Mouse (Mus musculus) embryo, embryonic 10.5 days (tissue): Measurements from ENCODE around the gene Uxs1.

Experiments used
- DNase-seq: peaks from one replicate; pipeline ENCODE4 v3.0.0-alpha.2; 2015; ENCODE audit warnings: low spot score

Uxs1 gene

DNA sequence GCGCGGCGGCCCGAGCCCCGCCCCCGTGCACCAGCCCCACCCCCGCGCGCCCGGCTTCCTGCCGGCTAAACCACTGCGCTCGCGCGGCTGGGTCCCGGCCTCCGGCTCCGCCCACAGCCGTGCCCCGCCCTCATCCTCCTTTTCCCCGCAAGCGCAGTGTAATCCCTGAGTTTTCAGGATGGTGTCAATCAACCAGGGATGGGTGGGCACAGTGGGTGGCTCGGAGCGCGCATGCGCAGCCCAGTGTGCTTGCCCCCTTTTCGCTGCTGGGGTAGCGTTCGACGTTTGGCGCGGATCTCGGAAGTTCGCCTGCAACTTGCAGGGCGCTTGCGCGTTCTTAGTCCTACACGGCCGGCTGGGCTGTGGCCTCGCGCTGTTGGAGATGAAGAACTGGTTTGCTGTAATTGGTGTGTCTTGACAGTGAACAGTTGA is at the start of gene Uxs1:
Gene Uxs1 (minus strand): TSS at position 38 of the 432 bp plus-strand sequence.
- DNase-seq = peak; percentile 98

DNA sequence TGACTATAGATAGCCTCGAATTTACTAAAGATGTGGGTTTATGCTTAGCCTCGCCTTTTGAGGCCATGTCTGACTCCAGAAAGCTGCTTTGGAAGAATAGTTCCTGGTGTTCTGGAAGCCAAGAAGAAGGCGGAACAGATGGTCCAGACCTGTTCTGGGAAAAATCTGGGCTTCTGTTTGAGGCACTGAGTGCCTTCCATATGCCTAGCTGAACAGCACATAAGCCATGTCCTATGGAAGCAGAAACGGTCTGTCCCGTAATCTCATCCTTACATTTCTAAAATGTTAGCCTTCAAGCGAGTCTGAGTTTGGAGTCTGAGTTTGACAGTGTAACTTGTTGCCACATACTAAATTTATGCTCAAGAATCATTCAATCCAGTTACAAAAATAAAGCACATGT is 49.6 kb upstream of the Uxs1 start:
- no peak for DNase-seq

DNA sequence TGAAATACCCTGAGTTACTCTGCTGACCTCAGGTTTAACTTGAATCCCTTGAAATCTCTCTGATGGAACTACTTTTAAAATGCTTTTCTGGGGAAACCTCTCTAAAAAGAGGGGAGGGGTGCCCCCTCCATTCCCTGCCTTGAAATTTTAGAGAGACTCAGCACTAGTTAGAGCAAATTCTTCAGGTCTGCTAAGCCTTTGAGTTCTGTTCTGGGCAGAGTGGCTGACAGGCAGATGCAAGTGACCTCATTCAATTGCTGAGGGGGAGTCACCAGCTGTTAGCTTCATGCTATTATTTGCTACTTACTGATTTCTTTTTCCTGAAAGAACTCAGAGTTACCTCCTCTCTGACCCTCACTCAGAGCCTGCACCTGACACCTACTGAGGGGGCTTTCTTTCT is 43.5 kb upstream of the Uxs1 start:
- no peak for DNase-seq

DNA sequence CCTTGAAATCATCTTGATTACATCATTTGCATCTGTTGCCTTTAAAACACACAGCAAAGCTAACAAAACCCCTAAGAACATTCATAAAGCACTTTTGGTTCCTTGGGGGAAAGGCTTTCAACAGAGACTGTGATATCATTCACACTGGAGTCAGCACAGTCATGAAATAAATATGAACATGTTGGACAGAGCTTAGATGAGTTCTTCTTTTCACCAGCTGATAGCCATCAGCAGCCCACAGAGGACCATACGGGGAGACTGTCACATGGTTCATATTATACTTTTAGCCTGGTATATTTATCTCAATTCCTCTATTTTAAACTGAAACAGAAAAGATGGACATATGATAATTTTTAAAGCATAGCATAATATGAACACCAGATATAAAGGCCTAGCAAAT is 40.9 kb upstream of the Uxs1 start:
- DNase-seq = no peak

DNA sequence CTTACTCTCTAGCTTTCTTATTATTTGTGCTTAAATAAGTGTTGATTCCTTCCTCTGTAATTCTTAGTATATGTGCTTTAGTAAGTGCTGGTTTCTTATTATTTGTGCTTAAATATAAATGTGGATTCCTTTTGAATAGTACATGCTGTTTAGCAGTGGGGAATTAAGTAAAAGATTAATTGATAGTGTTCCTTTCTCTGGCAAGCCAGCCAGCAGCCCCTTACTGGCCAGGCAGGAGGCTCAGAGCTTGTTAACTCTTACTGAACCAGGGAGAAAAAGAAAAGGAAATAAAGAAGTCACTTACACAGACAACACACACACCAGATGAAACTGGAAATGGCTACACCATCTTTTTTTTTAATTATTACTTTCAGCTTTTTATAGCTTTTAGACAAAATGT is 37.2 kb upstream of the Uxs1 start:
- DNase-seq = no peak

DNA sequence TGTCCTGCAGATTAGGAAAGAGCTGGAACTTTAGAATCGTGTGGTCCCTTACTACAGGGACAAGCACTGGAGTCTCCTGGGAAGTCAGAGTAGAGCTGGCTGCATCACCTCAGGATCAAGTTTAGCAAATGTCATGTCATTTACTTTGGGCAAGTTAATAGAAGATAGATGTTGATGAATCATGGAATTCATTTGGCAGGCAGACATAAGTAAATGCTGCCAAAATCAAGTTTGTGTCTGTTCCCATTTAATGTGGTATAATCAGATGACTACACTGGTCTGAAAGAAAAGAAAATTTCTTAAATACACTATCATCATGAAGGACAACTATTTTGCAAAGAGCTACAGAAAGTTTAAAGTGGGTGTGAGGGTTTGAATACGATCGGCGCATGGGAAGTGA is 35.0 kb upstream of the Uxs1 start:
- DNase-seq = no peak

DNA sequence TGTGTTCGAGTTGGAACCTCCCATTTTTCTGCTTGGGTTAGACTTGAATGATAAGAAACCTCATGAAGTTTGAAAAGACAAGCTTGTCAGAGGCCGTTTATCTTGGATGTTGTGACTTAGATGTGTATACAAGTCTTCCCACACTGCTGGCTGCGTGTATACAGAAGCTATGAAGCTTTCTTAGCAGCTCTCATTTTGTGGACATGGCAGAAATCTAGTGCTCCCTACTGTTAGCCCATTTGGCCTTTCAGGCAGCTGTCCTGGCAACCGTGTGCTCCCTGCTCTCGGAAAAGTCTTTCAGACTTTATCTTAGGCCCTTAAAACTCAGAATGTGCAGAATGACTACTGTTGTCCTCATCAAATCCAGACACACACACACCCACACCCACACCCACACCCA is 31.4 kb upstream of the Uxs1 start:
- DNase-seq = no peak

DNA sequence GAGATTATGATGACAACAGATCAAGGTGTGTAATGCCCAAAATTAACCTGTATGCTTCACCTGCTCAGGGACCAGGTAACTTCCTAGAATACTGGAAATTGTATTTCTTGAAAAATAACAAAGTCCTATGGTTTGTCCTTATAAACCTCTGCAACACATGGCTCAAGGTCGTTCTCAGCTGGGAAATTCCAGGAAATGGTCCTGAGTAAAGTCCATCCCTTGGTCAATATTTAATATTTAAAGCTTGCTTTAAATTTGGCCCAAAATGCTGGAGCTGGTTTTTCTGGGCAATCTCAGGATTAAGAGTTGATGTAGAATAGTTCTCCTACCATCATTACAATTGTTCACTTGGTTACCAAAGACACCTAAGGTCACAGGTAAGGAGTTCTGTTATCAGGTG is 30.1 kb upstream of the Uxs1 start:
- no peak for DNase-seq

DNA sequence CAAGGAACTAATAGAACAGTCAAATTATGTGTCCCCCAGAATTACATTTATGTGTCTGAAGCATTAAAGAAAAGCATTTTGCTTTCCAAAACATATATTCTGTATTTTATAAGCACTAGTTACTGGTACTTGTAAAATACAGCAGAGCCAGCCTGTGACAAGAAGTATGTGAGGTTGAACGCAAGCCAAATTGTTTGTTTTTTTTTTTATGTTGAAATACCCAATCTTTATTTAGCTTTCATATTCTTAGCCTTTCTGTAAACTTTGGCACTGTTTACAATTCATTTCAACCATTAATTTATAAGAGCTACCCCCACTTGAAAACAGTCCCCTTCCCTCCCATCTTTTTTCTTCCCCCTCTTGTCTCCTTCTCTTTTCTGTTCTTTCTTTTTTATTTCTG is 28.0 kb upstream of the Uxs1 start:
- no peak for DNase-seq

DNA sequence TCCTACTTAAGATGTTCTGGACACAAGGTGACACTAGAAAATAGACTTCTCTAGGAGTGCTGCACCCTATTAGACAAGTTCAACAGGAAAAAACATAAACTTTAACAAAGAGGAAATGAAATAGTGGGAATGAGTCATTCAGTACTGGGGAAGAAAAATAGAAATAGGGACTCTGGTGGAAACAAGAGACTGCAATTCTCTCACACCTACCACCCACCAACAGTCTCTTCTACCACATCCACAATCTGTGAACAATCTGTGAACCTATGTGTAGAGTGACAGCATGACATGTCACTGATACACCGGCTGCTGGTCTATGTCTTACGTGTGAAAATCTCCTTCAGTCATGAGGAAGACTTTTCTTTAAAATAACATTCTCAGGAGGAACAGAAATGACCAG is 15.8 kb upstream of the Uxs1 start:
- no peak for DNase-seq

DNA sequence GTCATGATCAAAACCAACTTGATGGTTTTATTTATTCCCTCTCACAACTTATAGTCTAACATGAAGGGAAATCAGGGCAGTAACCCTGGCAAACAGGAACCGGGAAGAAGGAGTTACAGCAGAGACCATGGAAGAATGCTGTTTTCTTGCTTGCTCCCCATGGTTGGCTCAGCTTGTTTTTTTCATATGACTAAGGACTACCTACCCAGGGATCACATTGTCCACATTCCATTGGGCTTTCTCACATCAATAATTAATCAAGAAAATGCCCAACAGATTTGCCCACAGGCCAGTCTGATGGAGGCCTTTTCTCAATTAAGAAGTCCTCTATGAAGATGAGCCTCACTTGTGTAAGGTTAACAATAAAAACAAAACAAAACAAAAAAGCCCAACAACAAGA is 9.6 kb upstream of the Uxs1 start:
- no peak for DNase-seq

DNA sequence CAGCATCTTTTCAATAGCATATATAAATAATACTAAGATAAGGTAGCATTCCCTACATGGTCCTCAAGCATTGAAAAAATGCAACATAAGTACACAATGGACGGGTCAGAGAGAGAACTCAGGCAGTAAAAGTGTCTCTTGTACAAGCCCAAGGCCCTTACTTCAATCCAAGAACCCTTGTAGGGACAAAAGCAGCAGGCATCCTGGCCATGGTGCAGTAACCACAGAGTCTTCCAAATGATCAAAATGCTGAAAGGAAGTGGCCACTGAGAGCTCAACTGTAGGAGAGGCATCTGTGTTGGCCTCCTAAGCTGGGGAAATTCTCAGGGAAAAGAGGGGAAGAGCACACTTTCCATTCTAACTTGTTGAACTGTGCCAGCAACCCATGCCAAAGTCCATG is 2.5 kb upstream of the Uxs1 start:
- DNase-seq = no peak

DNA sequence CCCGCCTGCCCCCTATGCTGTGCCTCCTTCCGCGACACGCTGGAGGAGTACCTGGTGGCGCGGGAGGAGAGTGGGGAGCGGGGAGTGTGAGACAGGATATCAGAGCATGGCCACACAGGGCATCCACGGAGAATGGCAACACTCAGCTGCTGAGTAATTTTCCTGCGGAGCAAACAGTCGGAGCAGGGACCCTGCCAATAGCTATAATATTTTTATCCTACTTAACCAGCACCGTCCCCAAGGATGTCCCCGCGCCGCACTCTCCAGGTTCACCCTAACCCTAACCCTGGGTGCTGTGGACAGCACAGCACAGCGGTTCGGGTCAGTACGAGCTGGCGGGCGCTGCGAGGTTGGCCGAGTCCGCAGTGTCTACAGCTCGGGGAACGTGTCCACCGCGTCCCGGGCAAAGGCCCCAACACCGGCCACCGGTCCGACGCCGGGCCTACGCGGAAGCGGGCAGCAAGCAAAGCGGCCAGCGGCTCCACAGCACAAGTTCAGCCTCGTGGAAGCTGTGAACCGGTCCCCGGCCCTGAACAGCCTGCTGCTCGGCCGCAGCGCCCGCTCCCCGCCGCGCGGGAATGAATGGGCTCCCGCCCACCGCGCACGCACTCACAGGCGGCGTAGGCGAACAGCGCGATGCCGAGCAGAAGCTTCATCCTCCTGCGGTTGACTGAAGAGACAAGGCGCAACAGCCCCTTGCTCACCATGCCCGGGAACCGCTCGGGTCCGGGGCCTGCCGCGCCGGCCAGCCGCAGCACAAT is 418 bp downstream of the Uxs1 start:
- DNase-seq = peak; percentile 54

DNA sequence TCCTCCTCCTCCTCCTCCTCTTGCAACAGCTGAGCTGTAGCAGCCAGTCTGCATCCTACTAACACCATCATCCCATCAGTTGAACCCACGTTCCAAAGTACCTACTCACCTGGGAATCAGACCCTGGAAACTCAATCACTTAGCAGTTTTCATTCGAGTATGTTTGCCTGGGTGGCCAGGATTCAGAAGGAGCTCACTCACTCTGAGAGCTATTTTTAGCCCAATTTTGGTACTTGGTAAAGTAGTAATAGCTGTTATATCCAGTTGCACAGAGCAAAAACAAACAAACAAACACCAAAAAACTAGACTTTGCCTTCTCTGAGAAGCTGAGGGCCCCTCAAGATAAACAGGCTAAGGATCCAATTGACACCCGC is 985 bp downstream of the Uxs1 start:
- DNase-seq = no peak

DNA sequence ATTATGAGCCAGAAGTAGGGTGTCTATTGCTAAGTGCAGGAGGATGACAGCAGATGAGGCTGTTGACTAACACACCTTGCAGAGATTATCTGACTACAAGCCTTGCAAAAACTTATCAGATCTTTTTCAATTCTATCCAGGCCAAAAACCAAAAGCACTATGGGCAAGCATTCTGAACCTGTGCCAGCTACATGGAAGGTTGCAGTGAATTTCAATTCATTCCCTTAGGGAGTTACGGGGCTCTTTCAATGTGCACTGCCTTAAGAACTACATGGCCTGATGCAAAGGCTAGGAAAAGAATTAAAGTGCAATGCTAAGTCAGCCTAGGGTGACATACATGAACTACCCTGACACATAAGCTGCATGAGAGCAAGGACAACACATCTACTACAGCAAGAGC is 4.2 kb downstream of the Uxs1 start:
- no peak for DNase-seq

DNA sequence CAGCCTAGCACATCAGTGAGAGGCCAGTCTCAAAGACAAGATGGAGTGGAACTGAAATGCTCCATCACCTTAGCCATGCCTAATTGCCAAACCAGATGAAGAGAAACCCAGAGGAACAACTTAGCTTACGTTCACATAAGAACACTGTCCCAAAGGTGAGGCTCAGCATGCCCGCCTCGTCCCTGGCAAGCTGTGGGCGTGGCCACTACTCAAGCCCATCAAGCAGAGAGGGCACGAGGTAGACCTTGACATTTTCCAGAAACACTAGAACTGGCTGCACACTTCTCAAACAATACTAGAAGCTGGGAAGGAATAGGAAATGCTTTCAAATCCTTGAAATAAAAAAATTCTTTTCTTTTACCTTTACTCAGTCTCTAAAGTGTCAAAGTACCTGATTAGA is 5.0 kb downstream of the Uxs1 start:
- no peak for DNase-seq

DNA sequence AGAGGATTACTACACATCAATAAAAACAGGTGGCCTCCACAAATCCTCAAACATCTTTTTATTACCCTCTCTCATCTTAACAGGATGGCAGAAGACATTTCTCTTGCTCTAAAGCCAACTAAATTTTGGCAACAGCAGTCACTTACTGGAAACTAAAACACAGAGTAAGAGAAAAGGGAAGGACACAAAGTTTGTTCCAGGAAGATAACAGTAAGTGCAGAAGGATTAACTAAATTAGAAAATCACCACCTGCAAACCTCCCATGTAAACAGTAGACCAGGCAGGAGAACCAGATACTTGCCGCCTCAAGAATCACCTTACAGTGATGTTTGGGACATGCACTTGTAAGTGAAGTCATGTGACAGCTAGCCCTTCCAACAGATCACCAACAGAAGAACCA is 5.8 kb downstream of the Uxs1 start:
- no peak for DNase-seq

DNA sequence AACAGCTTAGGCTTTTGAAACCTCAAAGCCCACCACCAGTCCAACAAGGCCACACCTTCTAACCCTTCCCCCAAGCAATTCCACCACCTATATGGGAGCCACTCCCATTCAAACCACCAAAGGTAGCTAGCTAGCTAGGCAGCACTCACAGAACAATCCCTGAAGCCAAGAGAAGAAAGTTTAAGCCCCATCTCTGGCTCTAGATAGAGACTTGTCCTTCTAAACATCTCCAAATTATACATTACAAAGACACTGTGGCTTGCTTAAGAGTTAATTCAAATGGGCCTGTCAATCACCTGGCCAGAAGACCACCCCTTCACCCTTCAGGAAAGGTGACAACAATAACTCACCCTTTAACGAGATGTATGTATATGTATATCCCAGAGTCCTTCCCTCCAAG is 7.0 kb downstream of the Uxs1 start:
- DNase-seq = no peak

DNA sequence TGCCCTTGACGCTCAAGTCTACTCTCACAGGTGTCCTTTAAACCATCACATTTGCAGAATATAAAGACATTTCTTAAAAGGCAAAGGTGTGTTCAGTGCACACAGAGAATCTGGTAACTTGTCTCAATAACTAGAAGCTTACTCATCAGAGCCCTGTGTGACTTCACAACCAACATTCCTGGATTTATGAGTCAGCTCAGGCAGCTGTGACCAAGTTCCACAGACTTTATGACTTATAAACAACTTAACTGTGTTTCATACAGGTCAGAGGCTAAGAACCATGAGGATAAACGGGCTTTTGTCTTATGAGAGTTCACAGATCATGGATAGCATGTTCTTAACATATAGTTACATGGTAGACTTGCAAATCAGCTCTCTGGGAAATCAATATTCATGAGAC is 8.5 kb downstream of the Uxs1 start:
- no peak for DNase-seq

DNA sequence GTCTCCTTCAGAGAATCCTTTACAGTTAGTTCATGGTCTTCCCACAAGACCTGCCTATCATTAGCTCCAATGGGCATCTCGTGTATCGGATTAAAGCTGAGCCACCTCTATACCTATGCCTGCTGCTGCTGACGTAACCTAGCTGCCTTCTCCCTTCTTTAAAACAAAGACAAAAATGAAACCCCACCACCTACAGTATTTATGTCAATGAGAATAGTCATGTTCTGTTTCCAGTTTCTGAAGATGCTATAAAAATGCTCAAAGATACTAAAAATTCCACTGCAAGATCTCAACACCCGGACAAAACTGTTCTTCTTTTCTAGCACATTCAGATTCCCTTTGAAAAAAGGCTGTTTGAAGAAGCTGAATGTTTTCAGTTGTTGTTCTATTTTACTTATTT is 9.2 kb downstream of the Uxs1 start:
- DNase-seq = no peak

DNA sequence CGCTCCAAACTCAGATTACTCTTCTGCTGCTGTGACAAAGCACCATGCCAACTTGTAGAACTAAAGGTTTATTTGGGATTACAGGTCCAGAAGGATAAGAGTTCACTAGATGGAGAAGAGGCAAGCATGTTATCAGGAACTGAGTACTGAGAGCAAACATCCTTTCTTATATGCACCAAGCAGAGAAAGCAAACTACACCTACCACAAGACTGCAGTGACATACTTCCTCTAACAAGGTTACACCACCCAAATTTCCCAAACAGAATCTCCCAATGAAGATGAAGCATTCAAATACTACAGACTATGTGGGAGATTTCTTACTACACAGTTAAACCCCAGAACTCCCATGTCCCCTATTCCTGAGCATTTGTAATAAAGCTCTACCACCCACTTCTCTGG is 15.8 kb downstream of the Uxs1 start:
- no peak for DNase-seq

DNA sequence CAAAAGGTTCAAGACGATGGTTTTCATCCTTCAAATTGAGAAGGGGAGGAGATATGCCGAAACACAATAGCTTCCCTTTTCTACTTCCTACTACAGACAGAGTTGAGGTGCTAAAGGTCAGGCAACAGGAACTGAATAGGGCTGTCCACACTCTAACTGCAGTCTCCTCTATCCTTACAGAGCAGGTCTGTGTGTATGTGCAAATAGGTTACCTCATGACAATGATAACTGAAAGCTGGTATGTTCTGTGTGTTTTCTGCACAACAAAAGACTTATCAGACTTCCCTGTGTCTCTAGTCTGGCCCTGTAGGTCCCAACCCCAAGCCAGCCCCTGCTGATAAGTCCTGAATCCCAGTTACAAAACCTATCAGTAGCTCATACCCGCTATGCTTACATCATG is 16.5 kb downstream of the Uxs1 start:
- no peak for DNase-seq

DNA sequence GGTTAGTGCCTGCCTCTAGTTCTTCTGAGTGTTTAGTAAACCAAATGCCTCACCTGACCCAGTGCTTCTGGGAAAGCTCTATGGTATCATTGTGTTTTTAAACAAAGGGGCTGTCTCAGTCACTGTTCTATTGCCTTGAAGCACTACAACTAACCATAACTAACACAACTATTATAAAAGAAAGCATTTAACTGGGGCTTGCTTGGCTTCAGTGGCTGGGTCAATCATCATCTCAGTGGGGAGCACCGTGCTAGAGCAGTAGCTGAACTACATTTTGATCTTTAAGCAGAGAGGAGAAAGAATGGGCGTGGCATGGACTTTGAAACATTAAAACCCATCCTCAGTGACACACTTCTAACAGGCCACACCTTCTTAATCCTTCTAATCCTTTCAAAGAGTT is 18.2 kb downstream of the Uxs1 start:
- no peak for DNase-seq

DNA sequence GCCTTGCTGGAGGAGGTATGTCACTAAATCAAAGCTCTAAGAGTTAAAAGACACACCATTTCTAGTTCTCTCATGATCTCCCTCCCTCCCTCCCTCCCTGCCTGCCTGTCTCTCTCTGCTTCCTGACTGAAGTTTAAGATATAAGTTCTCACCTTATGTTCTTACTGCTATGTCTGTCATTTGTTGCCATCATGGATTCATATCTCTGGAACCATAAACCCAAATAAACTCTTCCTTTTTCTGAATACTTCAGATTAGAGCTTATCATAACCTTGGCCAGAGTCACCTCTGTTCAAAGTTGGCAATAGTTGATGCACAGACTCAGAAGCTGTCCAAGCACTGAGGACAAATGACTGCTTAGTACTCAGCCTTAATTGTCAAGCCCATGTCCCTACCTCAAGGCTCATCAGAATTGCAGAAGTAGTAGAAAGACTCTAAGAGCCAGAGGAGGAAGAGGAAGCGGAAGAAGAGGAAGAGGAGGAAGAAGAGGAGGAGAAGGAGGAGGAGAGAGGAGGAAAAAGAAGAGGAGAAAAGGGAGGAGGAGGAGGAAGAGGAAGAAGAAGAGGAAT is 23.6 kb downstream of the Uxs1 start:
- no peak for DNase-seq
